ENCODE assay signal across 16 mouse cellular contexts in genomic region chr15:74145450-74146259, GRCm38 (mm10).
A peak's percentile ranks its signal among the peaks of the same experiment; 100 is the strongest.
DNase-seq lines count a peak whose midpoint lies in the region; ATAC-seq and TF ChIP-seq lines count a peak whose summit lies in the region.
"Had no signal": no experiment of that assay in that cellular context is flagged by ENCODE, and none has a peak within 500 bp of the region (broad histone marks: within the 10 kb centered on the region; RNA-seq: fewer than 3 reads in every experiment).

No protein-coding gene starts in this region.

- no peak for DNase-seq in neural tube, embryonic 10.5 days (ENCODE audit: extremely low spot score, low spot score)
- DNase-seq in hindbrain, postnatal 0 days (ENCODE audit: low spot score): peak; percentile 39
- no peak for DNase-seq in kidney, adult 11 months
- no peak for DNase-seq in thymus, postnatal 4 days
- DNase-seq in adrenal gland, postnatal 25 days: no peak
- DNase-seq: gastrocnemius, postnatal 14 days; heart, postnatal 4 days; kidney, postnatal 10 days; liver, postnatal 0 days; lung, postnatal 36 days had no signal

- no peak overlapping the region for H3K4me3 ChIP-seq in neural tube, embryonic 13.5 days
- H3K4me3 ChIP-seq in forebrain, embryonic 13.5 days: no peak overlapping the region
- no peak overlapping the region for H3K4me3 ChIP-seq in hindbrain, postnatal 0 days (ENCODE audit: low read length)
- H3K4me3 ChIP-seq: heart, embryonic 10.5 days; limb, embryonic 15.5 days had no signal

- no peaks in the 10 kb centered on the region for H3K9me3 ChIP-seq in neural tube, embryonic 13.5 days
- H3K9me3 ChIP-seq in forebrain, embryonic 13.5 days (replicated peaks): no peaks in the 10 kb centered on the region
- H3K9me3 ChIP-seq in hindbrain, postnatal 0 days (ENCODE audit: low read length): no peaks in the 10 kb centered on the region
- H3K9me3 ChIP-seq: heart, embryonic 10.5 days; limb, embryonic 15.5 days had no signal

- TF ChIP-seq CTCF in hindbrain, postnatal 0 days (IDR thresholded peaks at IDR 0.05; ENCODE audit: low read depth): no peak

- H3K4me1 ChIP-seq in neural tube, embryonic 13.5 days (replicated peaks): peaks cover 24% of the 10 kb centered on the region
- peaks cover 26% of the 10 kb centered on the region for H3K4me1 ChIP-seq in forebrain, embryonic 13.5 days
- H3K4me1 ChIP-seq in hindbrain, postnatal 0 days (ENCODE audit: insufficient read depth, low read length): no peaks in the 10 kb centered on the region
- H3K4me1 ChIP-seq: limb, embryonic 15.5 days had no signal

- H3K9ac ChIP-seq in neural tube, embryonic 13.5 days: no peak overlapping the region
- no peak overlapping the region for H3K9ac ChIP-seq in forebrain, embryonic 13.5 days
- no peak overlapping the region for H3K9ac ChIP-seq in hindbrain, postnatal 0 days (replicated peaks; ENCODE audit: low read length)
- H3K9ac ChIP-seq: limb, embryonic 15.5 days; liver, postnatal 0 days had no signal

- H3K36me3 ChIP-seq in neural tube, embryonic 13.5 days: no peaks in the 10 kb centered on the region
- H3K36me3 ChIP-seq in forebrain, embryonic 13.5 days (ENCODE audit: poor library complexity, severe bottlenecking): no peaks in the 10 kb centered on the region
- H3K36me3 ChIP-seq in hindbrain, postnatal 0 days (ENCODE audit: insufficient read depth, low read length): no peaks in the 10 kb centered on the region
- H3K36me3 ChIP-seq: heart, embryonic 10.5 days; limb, embryonic 15.5 days had no signal

- H3K4me2 ChIP-seq in neural tube, embryonic 13.5 days: no peak overlapping the region
- H3K4me2 ChIP-seq in forebrain, embryonic 13.5 days: peak overlapping the region; percentile 15; the same call in 1 of the 2 replicates
- no peak overlapping the region for H3K4me2 ChIP-seq in hindbrain, postnatal 0 days (ENCODE audit: low read depth, low read length)
- H3K4me2 ChIP-seq: limb, embryonic 15.5 days had no signal

- peak; percentile 55; the same call in 1 of the 2 replicates for ATAC-seq in neural tube, embryonic 13.5 days (ENCODE audit: low read depth)
- peak; percentile 67 for ATAC-seq in forebrain, embryonic 13.5 days
- ATAC-seq in hindbrain, postnatal 0 days: no peak
- ATAC-seq: intestine, postnatal 0 days; liver, postnatal 0 days had no signal

- WGBS in neural tube, embryonic 13.5 days: 14% methylated on average over 9 of the region's 9 CpGs
- 7% methylated on average over 9 of the region's 9 CpGs for WGBS in forebrain, embryonic 13.5 days
- 18% methylated on average over 9 of the region's 9 CpGs for WGBS in hindbrain, postnatal 0 days

- peaks cover 32% of the 10 kb centered on the region for H3K27me3 ChIP-seq in neural tube, embryonic 13.5 days
- H3K27me3 ChIP-seq in forebrain, embryonic 13.5 days: no peaks in the 10 kb centered on the region
- H3K27me3 ChIP-seq in hindbrain, postnatal 0 days (ENCODE audit: insufficient read depth, low read length): no peaks in the 10 kb centered on the region

- no peak overlapping the region for H3K27ac ChIP-seq in neural tube, embryonic 13.5 days (replicated peaks)
- H3K27ac ChIP-seq in forebrain, embryonic 13.5 days: peak overlapping the region; percentile 72
- H3K27ac ChIP-seq in hindbrain, postnatal 0 days: no peak overlapping the region
- H3K27ac ChIP-seq: heart, embryonic 10.5 days; limb, embryonic 15.5 days; stomach, postnatal 0 days had no signal
